Mouse (Mus musculus) CH12.LX (cell line): Measurements from ENCODE around the gene Gucy1b2. TPM values are rescaled to one million over a fixed set of nuclear protein-coding genes. Genes with fewer than 3 reads are reported as not detected.
A peak's percentile ranks its signal among the peaks of the same experiment; 100 is the strongest.

Experiments used
- DNase-seq: peaks from one replicate; pipeline ENCODE4 v3.0.0-alpha.2; 2013; ENCODE audit errors: extremely low read depth
- H3K27ac ChIP-seq: 2 replicates; pipeline ENCODE4 v1.5.1; 2012; ENCODE audit warnings: low read depth, mild to moderate bottlenecking, control low read depth, moderate library complexity; ENCODE audit not compliant: insufficient read depth
- H3K27me3 ChIP-seq: replicated peaks from 2 replicates; pipeline ENCODE3; 2012; ENCODE audit warnings: inconsistent platforms
- H3K36me3 ChIP-seq, 2 experiments: replicated peaks in 1 of 2; 2 replicates each; pipeline versions ENCODE3 to v1.6.1; 2012; ENCODE audit warnings: inconsistent platforms in 1 of 2, low read length in 1 of 2, mild to moderate bottlenecking in 1 of 2, mixed read lengths in 1 of 2, moderate library complexity in 1 of 2; ENCODE audit not compliant: control insufficient read depth in 1 of 2, insufficient read depth in 1 of 2
- H3K4me1 ChIP-seq, 2 experiments: 2 replicates each; pipeline ENCODE4 v1.6.1; 2012; ENCODE audit warnings: inconsistent platforms in 1 of 2, moderate library complexity in 1 of 2; ENCODE audit not compliant: insufficient read depth in 2 of 2, control insufficient read depth in 1 of 2
- H3K4me2 ChIP-seq: 2 replicates; pipeline ENCODE4 v1.6.1; 2012; ENCODE audit warnings: low read depth, mild to moderate bottlenecking, control low read depth; ENCODE audit not compliant: poor library complexity, insufficient read depth, severe bottlenecking
- H3K4me3 ChIP-seq, 3 experiments: fragments of 150-350 bp in 1 of 3; sonication (generic) in 1 of 3; replicated peaks in 1 of 3; 2 replicates each; pipeline versions ENCODE3 to v1.5.1; 2011 to 2012; ENCODE audit warnings: low read depth in 2 of 3, low read length in 2 of 3, mild to moderate bottlenecking in 2 of 3, moderate library complexity in 2 of 3, control low read depth in 1 of 3, improper control_type of control experiment in 1 of 3, inconsistent platforms in 1 of 3, mixed read lengths in 1 of 3; ENCODE audit not compliant: poor library complexity in 1 of 3
- H3K79me2 ChIP-seq: replicated peaks from 2 replicates; pipeline ENCODE4 v1.6.1; 2012; ENCODE audit warnings: mild to moderate bottlenecking, moderate library complexity; ENCODE audit not compliant: control insufficient read depth, poor library complexity, insufficient read depth, severe bottlenecking; ENCODE audit errors: extremely low read depth
- H3K9ac ChIP-seq: 2 replicates; pipeline ENCODE4 v1.6.1; 2012; ENCODE audit warnings: low read depth, mild to moderate bottlenecking, control low read depth, moderate library complexity; ENCODE audit not compliant: insufficient read depth
- H3K9me3 ChIP-seq: replicated peaks from 2 replicates; pipeline ENCODE3; 2012; ENCODE audit warnings: low read length, inconsistent platforms, mixed read lengths
- BHLHE40 ChIP-seq: IDR thresholded peaks from 2 replicates; pipeline ENCODE4 v1.6.1; 2011; ENCODE audit warnings: mild to moderate bottlenecking, low read depth, low read length, improper control_type of control experiment
- CHD1 ChIP-seq: IDR thresholded peaks from 2 replicates; pipeline ENCODE4 v1.6.1; 2012; ENCODE audit warnings: low read depth, low read length, improper control_type of control experiment, inconsistent platforms
- CHD2 ChIP-seq: IDR thresholded peaks from 2 replicates; pipeline ENCODE4 v1.6.1; 2011; ENCODE audit warnings: low read length, improper control_type of control experiment
- CTCF ChIP-seq, 2 experiments: IDR thresholded peaks in 1 of 2; conservative IDR thresholded peaks in 1 of 2; 2 replicates each; pipeline ENCODE4 v1.5.1; 2011 to 2012; ENCODE audit warnings: low read depth in 2 of 2, low read length in 2 of 2, improper control_type of control experiment in 1 of 2, inconsistent platforms in 1 of 2, mild to moderate bottlenecking in 1 of 2, moderate library complexity in 1 of 2
- EP300 ChIP-seq: IDR thresholded peaks from 2 replicates; pipeline ENCODE4 v1.6.1; 2011; ENCODE audit warnings: low read length, improper control_type of control experiment
- ETS1 ChIP-seq: conservative IDR thresholded peaks from 2 replicates; pipeline ENCODE4 v1.6.1; 2012; ENCODE audit warnings: low read depth, mild to moderate bottlenecking, inconsistent platforms, low read length, improper control_type of control experiment, moderate library complexity
- GABPA ChIP-seq: IDR thresholded peaks from 2 replicates; pipeline ENCODE4 v1.6.1; 2012; ENCODE audit warnings: low read depth, low read length, improper control_type of control experiment, inconsistent platforms; ENCODE audit not compliant: insufficient replicate concordance
- HCFC1 ChIP-seq: IDR thresholded peaks from 2 replicates; pipeline ENCODE4 v1.6.1; 2012; ENCODE audit warnings: low read depth, mild to moderate bottlenecking, inconsistent platforms, low read length, improper control_type of control experiment
- KAT2A ChIP-seq: IDR thresholded peaks from 2 replicates; pipeline ENCODE4 v1.6.1; 2012; ENCODE audit warnings: low read length, improper control_type of control experiment, inconsistent platforms; ENCODE audit not compliant: insufficient replicate concordance
- MAZ ChIP-seq: IDR thresholded peaks from 2 replicates; pipeline ENCODE4 v1.6.1; 2012; ENCODE audit warnings: low read depth, mild to moderate bottlenecking, inconsistent platforms, low read length, improper control_type of control experiment, moderate library complexity
- MEF2A ChIP-seq: IDR thresholded peaks from 2 replicates; pipeline ENCODE4 v1.6.1; 2014; ENCODE audit warnings: low read depth, mild to moderate bottlenecking, inconsistent platforms, low read length, improper control_type of control experiment, borderline replicate concordance
- MXI1 ChIP-seq: IDR thresholded peaks from 2 replicates; pipeline ENCODE4 v1.6.1; 2011; ENCODE audit warnings: mild to moderate bottlenecking, low read depth, low read length, improper control_type of control experiment
- MYC ChIP-seq: IDR thresholded peaks from 2 replicates; pipeline ENCODE4 v1.6.1; 2011; ENCODE audit warnings: low read depth, mild to moderate bottlenecking, improper control_type of control experiment, low read length
- NELFE ChIP-seq: IDR thresholded peaks from 2 replicates; pipeline ENCODE4 v1.6.1; 2011; ENCODE audit warnings: low read depth, low read length, improper control_type of control experiment
- RAD21 ChIP-seq: IDR thresholded peaks from 2 replicates; pipeline ENCODE4 v1.6.1; 2011; ENCODE audit warnings: low read depth, mild to moderate bottlenecking, low read length, improper control_type of control experiment, moderate library complexity
- RCOR1 ChIP-seq: conservative IDR thresholded peaks from 2 replicates; pipeline ENCODE4 v1.6.1; 2012; ENCODE audit warnings: low read depth, mild to moderate bottlenecking, inconsistent platforms, low read length, improper control_type of control experiment
- SIN3A ChIP-seq: IDR thresholded peaks from 2 replicates; pipeline ENCODE4 v1.6.1; 2012; ENCODE audit warnings: low read length, improper control_type of control experiment, inconsistent platforms
- SMC3 ChIP-seq: IDR thresholded peaks from 2 replicates; pipeline ENCODE4 v1.6.1; 2011; ENCODE audit warnings: low read depth, low read length, improper control_type of control experiment
- TCF12 ChIP-seq: IDR thresholded peaks from 2 replicates; pipeline ENCODE4 v1.6.1; 2014; ENCODE audit warnings: low read depth, mild to moderate bottlenecking, inconsistent platforms, low read length, improper control_type of control experiment
- UBTF ChIP-seq: IDR thresholded peaks from 2 replicates; pipeline ENCODE4 v1.6.1; 2012; ENCODE audit warnings: low read depth, mild to moderate bottlenecking, inconsistent platforms, low read length, improper control_type of control experiment, moderate library complexity
- USF1 ChIP-seq: IDR thresholded peaks from 2 replicates; pipeline ENCODE4 v1.6.1; 2014; ENCODE audit warnings: low read depth, mild to moderate bottlenecking, inconsistent platforms, low read length, improper control_type of control experiment
- USF2 ChIP-seq: conservative IDR thresholded peaks from 2 replicates; pipeline ENCODE4 v1.6.1; 2011; ENCODE audit warnings: low read depth, low read length, improper control_type of control experiment
- ZC3H11A ChIP-seq: IDR thresholded peaks from 2 replicates; pipeline ENCODE4 v1.6.1; 2012; ENCODE audit warnings: low read depth, mild to moderate bottlenecking, inconsistent platforms, low read length, improper control_type of control experiment
- ZKSCAN1 ChIP-seq: IDR thresholded peaks from 2 replicates; pipeline ENCODE4 v1.6.1; 2012; ENCODE audit warnings: low read depth, inconsistent platforms, low read length, improper control_type of control experiment, borderline replicate concordance
- dilution Hi-C: fragments of 300-500 bp; cut with MboI; formaldehyde crosslinking; loops from 2 replicates; pipeline ENCODE4 v1.14.3; 2020; ENCODE audit warnings: low sequenced_read_pairs; ENCODE audit not compliant: extremely low pct_unique_long_range_greater_than_20kb, extremely low pct_ligation_motif_present
- in situ Hi-C: fragments of 300-500 bp; cut with MboI; formaldehyde crosslinking; loops from 3 replicates; pipeline ENCODE4 v1.14.3; 2019; ENCODE audit warnings: low sequenced_read_pairs, low pct_ligation_motif_present, low pct_unique_long_range_greater_than_20kb, mixed read lengths
- polyA plus RNA-seq: library from polyadenylated mRNA; unstranded; fragments of >175 nt; gene quantifications from 2 replicates; pipeline ENCODE4 v1.2.1, GENCODE M21; 2012; ENCODE audit warnings: low read depth; ENCODE audit not compliant: insufficient read length
- total RNA-seq, 2 experiments: library from RNA; depleted of rRNA; stranded (reverse); fragments of 300-350 nt in 1 of 2; fragments of >200 nt in 1 of 2; gene quantifications; 2 replicates each; pipeline ENCODE4 v1.2.3; 2012 to 2014

Gene Gucy1b2
- total and polyA plus RNA-seq, 3 experiments = not detected

- peaks cover 0 to 14% of the 10 kb centered on the region in 2 experiments; a peak in 2 of 4 replicates for H3K4me1 ChIP-seq
- in situ Hi-C loops = loop anchor here (25.0 kb wide), 3 partner anchors 387 to 912 kb away; partner anchors contain the start of gene Spryd7
- H3K27me3 ChIP-seq = no peaks in the 10 kb centered on the region
- no peak for DNase-seq
- no peak overlapping the region for H3K27ac ChIP-seq
- H3K4me2 ChIP-seq = no peak overlapping the region
- H3K36me3 ChIP-seq = no peaks in the 10 kb centered on the region
- H3K79me2 ChIP-seq = no peaks in the 10 kb centered on the region
- no peak overlapping the region for H3K4me3 ChIP-seq
- H3K9me3 ChIP-seq = no peaks in the 10 kb centered on the region
- no peak overlapping the region for H3K9ac ChIP-seq
- dilution Hi-C loops = no loop called here
- peak; percentile 38 for TF ChIP-seq RAD21
- peak; percentile 53 for TF ChIP-seq CTCF (conservative IDR thresholded peaks at IDR 0.05 in 1 of 2, IDR thresholded peaks at IDR 0.05 in 1 of 2; ENCODE audit: low read depth in 2 of 2, low read length in 2 of 2)
- peak; percentile 13; the same call in 1 of the 2 replicates for TF ChIP-seq SMC3
- TF ChIP-seq MYC = no peak
Observed at GRCm38 (mm10) chr14:62474481-62474880, 18.4 kb upstream of the Gucy1b2 start.

- Histone ChIP-seq H3K4me3 (no peak overlapping the region), H3K4me2 (no peak overlapping the region), H3K9ac (no peak overlapping the region), H3K36me3 (no peaks in the 10 kb centered on the region), H3K79me2 (no peaks in the 10 kb centered on the region), H3K9me3 (no peaks in the 10 kb centered on the region), H3K27me3 (no peaks in the 10 kb centered on the region), H3K27ac (no peak overlapping the region), H3K4me1 (peaks cover 0 to 15% of the 10 kb centered on the region in 2 experiments; a peak in 2 of 4 replicates)
- in situ Hi-C loops (loop anchor here (25.0 kb wide), 3 partner anchors 385 to 910 kb away; partner anchors contain the start of gene Spryd7), dilution Hi-C loops (no loop called here)
- no peak for DNase-seq
- TF ChIP-seq MEF2A = no peak
- TF ChIP-seq SMC3 = no peak
- TF ChIP-seq GABPA = no peak
- TF ChIP-seq MAZ = no peak
- TF ChIP-seq MYC = no peak
- TF ChIP-seq ETS1 = no peak
- TF ChIP-seq NELFE = no peak
- no peak for TF ChIP-seq CHD2
- no peak for TF ChIP-seq HCFC1
- no peak for TF ChIP-seq MXI1
Observed at GRCm38 (mm10) chr14:62472061-62472460, 16.0 kb upstream of the Gucy1b2 start.

GRCm38 (mm10) chr14:62468753-62469125 lies 12.7 kb upstream of the Gucy1b2 start:
- H3K4me3 ChIP-seq = no peak overlapping the region
- TF ChIP-seq BHLHE40 (no peak), CHD1 (no peak), EP300 (no peak), MXI1 (no peak), ZC3H11A (no peak), RCOR1 (no peak), NELFE (no peak), UBTF (no peak), USF2 (no peak), SIN3A (no peak), TCF12 (no peak), USF1 (no peak), ZKSCAN1 (no peak), KAT2A (no peak), GABPA (no peak)
- in situ Hi-C loops (loop anchor here (25.0 kb wide), 3 partner anchors 381 to 906 kb away; partner anchors contain the start of gene Spryd7), dilution Hi-C loops (no loop called here)
- H3K79me2 ChIP-seq = no peaks in the 10 kb centered on the region
- DNase-seq = no peak
- no peaks in the 10 kb centered on the region for H3K36me3 ChIP-seq
- no peaks in the 10 kb centered on the region for H3K27me3 ChIP-seq
- H3K4me1 ChIP-seq = peaks cover 0 to 21% of the 10 kb centered on the region in 2 experiments; a peak in 2 of 4 replicates
- H3K27ac ChIP-seq = no peak overlapping the region
- H3K9me3 ChIP-seq = no peaks in the 10 kb centered on the region
- H3K9ac ChIP-seq = no peak overlapping the region
- H3K4me2 ChIP-seq = no peak overlapping the region
